Mouse (Mus musculus) thymus, postnatal 36 days (tissue): ENCODE results near the gene Sox11.

Experiments
- DNase-seq, 2 experiments: peaks; one replicate each; pipeline ENCODE4 v3.0.0; 2022; ENCODE audit warnings: mixed read lengths in 2 of 2

Gene Sox11

GRCm38 (mm10) chr12:27341871-27342690 lies at the start of gene Sox11:
TSS of gene Sox11 (minus strand) at chr12:27342574.
- DNase-seq = no peak

- DNase-seq = no peak
These were observed 49.4 kb upstream of the Sox11 start for GRCm38 (mm10) chr12:27391652-27392305.

- DNase-seq = no peak
These were observed 48.1 kb upstream of the Sox11 start for GRCm38 (mm10) chr12:27390439-27390838.

GRCm38 (mm10) chr12:27389429-27389828 lies 47.1 kb upstream of the Sox11 start:
- no peak for DNase-seq

- DNase-seq = no peak
These were observed 30.1 kb upstream of the Sox11 start for GRCm38 (mm10) chr12:27372505-27372904.

- DNase-seq = no peak
These were observed 28.4 kb upstream of the Sox11 start for GRCm38 (mm10) chr12:27370756-27371155.

- DNase-seq = no peak
These were observed 25.1 kb upstream of the Sox11 start for GRCm38 (mm10) chr12:27367476-27367875.

GRCm38 (mm10) chr12:27363840-27364640 lies 21.7 kb upstream of the Sox11 start:
- DNase-seq = no peak

- no peak for DNase-seq
These were observed 14.8 kb upstream of the Sox11 start for GRCm38 (mm10) chr12:27357076-27357637.

- no peak for DNase-seq
These were observed 14.2 kb upstream of the Sox11 start for GRCm38 (mm10) chr12:27356571-27356970.

GRCm38 (mm10) chr12:27343606-27344410 lies 1.4 kb upstream of the Sox11 start:
- DNase-seq = no peak

- no peak for DNase-seq
These were observed 574 bp upstream of the Sox11 start for GRCm38 (mm10) chr12:27342691-27343605.

- DNase-seq = no peak
These were observed 1.1 kb downstream of the Sox11 start for GRCm38 (mm10) chr12:27341130-27341870.

GRCm38 (mm10) chr12:27340451-27341035 lies 1.8 kb downstream of the Sox11 start:
- no peak for DNase-seq

GRCm38 (mm10) chr12:27339171-27339751 lies 3.1 kb downstream of the Sox11 start:
- DNase-seq = no peak

GRCm38 (mm10) chr12:27338721-27339170 lies 3.6 kb downstream of the Sox11 start:
- DNase-seq = no peak

- no peak for DNase-seq
These were observed 4.3 kb downstream of the Sox11 start for GRCm38 (mm10) chr12:27338116-27338515.

GRCm38 (mm10) chr12:27337482-27337881 lies 4.9 kb downstream of the Sox11 start:
- no peak for DNase-seq

GRCm38 (mm10) chr12:27336801-27337200 lies 5.6 kb downstream of the Sox11 start:
- no peak for DNase-seq
